Comparison of ENCODE assay signal across 9 mouse cellular contexts in genomic region chr7:70370552-70371262, GRCm38 (mm10). TPM values are rescaled to one million over a fixed set of nuclear protein-coding genes. Genes with fewer than 3 reads are reported as not detected.
DNase-seq lines count a peak whose midpoint lies in the region; ATAC-seq lines count a peak whose summit lies in the region.
"Had no signal": no experiment of that assay in that cellular context is flagged by ENCODE, and none has a peak within 500 bp of the region (broad histone marks: within the 10 kb centered on the region; RNA-seq: fewer than 3 reads in every experiment).

No protein-coding gene starts in this region.

- no peaks in the 10 kb centered on the region for H3K36me3 ChIP-seq in kidney, embryonic 15.5 days
- H3K36me3 ChIP-seq in heart, embryonic 14.5 days (ENCODE audit: control insufficient read depth, insufficient read depth, low read length) = no peaks in the 10 kb centered on the region
- no peaks in the 10 kb centered on the region for H3K36me3 ChIP-seq in limb, embryonic 12.5 days
- H3K36me3 ChIP-seq in neural tube, embryonic 15.5 days = no peaks in the 10 kb centered on the region

- H3K4me1 ChIP-seq in kidney, embryonic 15.5 days = peaks cover 48% of the 10 kb centered on the region
- peaks cover 3 to 5% of the 10 kb centered on the region in 2 experiments; a peak in 3 of 4 replicates for H3K4me1 ChIP-seq in heart, embryonic 14.5 days (ENCODE audit: control insufficient read depth in 2 of 2, insufficient read depth in 2 of 2, low read length in 2 of 2)
- H3K4me1 ChIP-seq in limb, embryonic 12.5 days (replicated peaks) = peaks cover 36% of the 10 kb centered on the region
- H3K4me1 ChIP-seq in neural tube, embryonic 15.5 days = peaks cover 19% of the 10 kb centered on the region

- no peaks in the 10 kb centered on the region for H3K9me3 ChIP-seq in kidney, embryonic 15.5 days (replicated peaks)
- H3K9me3 ChIP-seq in heart, embryonic 14.5 days (ENCODE audit: control insufficient read depth, low read length) = no peaks in the 10 kb centered on the region
- no peaks in the 10 kb centered on the region for H3K9me3 ChIP-seq in limb, embryonic 12.5 days
- no peaks in the 10 kb centered on the region for H3K9me3 ChIP-seq in neural tube, embryonic 15.5 days (replicated peaks)

- peak overlapping the region; percentile 99 for H3K27ac ChIP-seq in kidney, embryonic 15.5 days
- H3K27ac ChIP-seq in heart, embryonic 14.5 days (replicated peaks in 1 of 2; ENCODE audit: control insufficient read depth in 1 of 2, insufficient read depth in 1 of 2, low read depth in 2 of 2, low read length in 2 of 2) = no peak overlapping the region
- no peak overlapping the region for H3K27ac ChIP-seq in limb, embryonic 12.5 days
- no peak overlapping the region for H3K27ac ChIP-seq in neural tube, embryonic 15.5 days (replicated peaks)

- H3K27me3 ChIP-seq in kidney, embryonic 15.5 days = no peaks in the 10 kb centered on the region
- H3K27me3 ChIP-seq in heart, embryonic 14.5 days (ENCODE audit: control insufficient read depth, insufficient read depth, low read length) = peaks cover 65% of the 10 kb centered on the region
- peaks cover 59% of the 10 kb centered on the region for H3K27me3 ChIP-seq in limb, embryonic 12.5 days
- peaks cover 43% of the 10 kb centered on the region for H3K27me3 ChIP-seq in neural tube, embryonic 15.5 days (replicated peaks)

- no peak for DNase-seq in kidney, adult 18-20 months
- DNase-seq in adrenal gland, adult 8-10 months = no peak
- DNase-seq in layer of hippocampus, postnatal 10 days (ENCODE audit: low spot score in 2 of 2) = no peak
- no peak for DNase-seq in ovary, postnatal 14 days (ENCODE audit: low spot score)
- DNase-seq: cerebellum, adult 18-20 months had no signal

- WGBS in kidney, embryonic 15.5 days = 5% methylated on average over 18 of the region's 18 CpGs
- 6% methylated on average over 18 of the region's 18 CpGs for WGBS in heart, embryonic 14.5 days
- 2% methylated on average over 18 of the region's 18 CpGs for WGBS in limb, embryonic 12.5 days
- 9% methylated on average over 18 of the region's 18 CpGs for WGBS in neural tube, embryonic 15.5 days

- H3K4me3 ChIP-seq in kidney, embryonic 15.5 days (replicated peaks) = peak overlapping the region; percentile 74
- peak overlapping the region in 1 of 2 experiments; percentile 38; a peak in 2 of 4 replicates for H3K4me3 ChIP-seq in heart, embryonic 14.5 days (ENCODE audit: control insufficient read depth in 1 of 2, insufficient read depth in 1 of 2, low read depth in 1 of 2, low read length in 2 of 2)
- peak overlapping the region; percentile 39 for H3K4me3 ChIP-seq in limb, embryonic 12.5 days (replicated peaks)
- H3K4me3 ChIP-seq in neural tube, embryonic 15.5 days (replicated peaks) = peak overlapping the region; percentile 35

- peak overlapping the region; percentile 75 for H3K4me2 ChIP-seq in kidney, embryonic 15.5 days
- peak overlapping the region; percentile 62 for H3K4me2 ChIP-seq in heart, embryonic 14.5 days (ENCODE audit: low read length)
- peak overlapping the region; percentile 69 for H3K4me2 ChIP-seq in limb, embryonic 12.5 days
- peak overlapping the region; percentile 63 for H3K4me2 ChIP-seq in neural tube, embryonic 15.5 days

- ATAC-seq in kidney, embryonic 15.5 days (replicated peaks; ENCODE audit: low FRiP score) = no peak
- no peak for ATAC-seq in heart, embryonic 14.5 days (ENCODE audit: insufficient number of reproducible peaks, insufficient read depth, low FRiP score, low read depth)
- no peak for ATAC-seq in limb, embryonic 12.5 days (ENCODE audit: insufficient number of reproducible peaks, insufficient read depth, low FRiP score, low TSS enrichment, low read depth)
- ATAC-seq in neural tube, embryonic 15.5 days (ENCODE audit: low FRiP score) = no peak

- peak overlapping the region; percentile 54 for H3K9ac ChIP-seq in kidney, embryonic 15.5 days
- H3K9ac ChIP-seq in heart, embryonic 14.5 days (ENCODE audit: low read length) = no peak overlapping the region
- H3K9ac ChIP-seq in limb, embryonic 12.5 days (replicated peaks) = no peak overlapping the region
- H3K9ac ChIP-seq in neural tube, embryonic 15.5 days (replicated peaks) = no peak overlapping the region

RNA-seq across cellular contexts. Expression of gene Nr2f2, which starts 4.2 kb away (rescaled TPM):
- polyA plus RNA-seq in kidney, embryonic 15.5 days (2015; fragmentation: Nextera tagmentation; extraction: Ambion mirVana) = 230 and 240 TPM in 2 replicates
- polyA plus RNA-seq in heart, embryonic 14.5 days (2014; fragmentation: Nextera tagmentation; extraction: Ambion mirVana) = 28.3 and 32.5 TPM in 2 replicates
- polyA plus RNA-seq in limb, embryonic 12.5 days (2016; fragmentation: Nextera tagmentation; extraction: Ambion mirVana) = 71.8 and 76.9 TPM in 2 replicates
- 60.3 and 62.5 TPM in 2 replicates for polyA plus RNA-seq in neural tube, embryonic 15.5 days (2015; fragmentation: Nextera tagmentation; extraction: Ambion mirVana)
- 100 to 1,000 TPM; 108 to 141 (median 120) TPM for total RNA-seq in adrenal gland, adult 8-10 months (2022)
- total RNA-seq in layer of hippocampus, postnatal 10 days (2021) = 10 to 100 TPM; 59.5 to 66.7 TPM
